Mouse (Mus musculus) olfactory bulb, adult 2 months (tissue): ENCODE data around the gene Dgkd.

Experiments
- CTCF ChIP-seq: fragments of 200-500 bp; IDR thresholded peaks from 2 replicates; pipeline ENCODE4 v1.5.1; 2012; ENCODE audit warnings: low read depth, mild to moderate bottlenecking, low read length, moderate library complexity; ENCODE audit not compliant: insufficient read depth
- POLR2A ChIP-seq: fragments of 200-500 bp; IDR thresholded peaks from 2 replicates; pipeline ENCODE4 v1.6.1; 2012; ENCODE audit warnings: mild to moderate bottlenecking, low read depth, low read length, moderate library complexity; ENCODE audit not compliant: insufficient read depth

GRCm38 (mm10) chr1:87879034-87879433, 25.9 kb downstream of the Dgkd start:
- TF ChIP-seq POLR2A = no peak
- TF ChIP-seq CTCF = no peak
